Mouse (Mus musculus): ENCODE measurements around the gene Irgm2. TPM values are rescaled to one million over a fixed set of nuclear protein-coding genes. Genes with fewer than 3 reads are reported as not detected.
"Not testable (repeated sequence)": the region's sequence is repeated elsewhere in the genome, so short reads cannot be mapped to it uniquely, and the experiment has no call there.

Irgm2 gene
- polyA plus RNA-seq, 1 experiment from 2014 or later = 1.5 TPM

DNA sequence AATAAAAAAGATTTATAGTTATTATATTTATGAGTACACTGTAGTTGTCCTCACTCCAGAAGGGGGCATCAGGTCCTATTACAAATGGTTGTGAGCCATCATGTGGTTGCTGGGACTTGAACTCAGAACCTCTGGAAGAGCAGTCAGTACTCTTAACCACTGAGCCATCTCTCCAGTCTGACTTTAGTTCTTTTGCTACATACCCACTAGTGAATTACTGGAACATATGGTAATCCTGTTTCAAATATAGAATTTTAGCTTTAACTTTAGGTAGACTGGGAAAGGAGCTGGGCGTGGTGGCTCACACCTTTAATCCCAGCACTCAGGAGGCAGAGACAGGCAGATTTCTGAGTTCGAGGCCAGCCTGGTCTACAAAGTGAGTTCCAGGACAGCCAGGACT, 28.6 kb downstream of the Irgm2 start:
- not testable (repeated sequence) for H3K4me1 ChIP-seq (ENCODE audit: control insufficient read depth, insufficient read depth, low read length); H3K4me2 ChIP-seq (ENCODE audit: low read depth, low read length); H3K27me3 ChIP-seq (ENCODE audit: control insufficient read depth, insufficient read depth, low read length); H3K36me3 ChIP-seq (replicated peaks; ENCODE audit: control insufficient read depth, insufficient read depth, low read depth, low read length); H3K9ac ChIP-seq (replicated peaks; ENCODE audit: low read length); H3K27ac ChIP-seq (replicated peaks; ENCODE audit: low read depth, low read length); H3K4me3 ChIP-seq (ENCODE audit: low read depth, low read length); H3K9me3 ChIP-seq (replicated peaks; ENCODE audit: control insufficient read depth, low read length); DNase-seq (ENCODE audit: low spot score); ATAC-seq (replicated peaks; ENCODE audit: insufficient number of reproducible peaks, low FRiP score, low TSS enrichment, low read depth)
- 89% methylated on average over 1 of the region's 2 CpGs for WGBS

DNA sequence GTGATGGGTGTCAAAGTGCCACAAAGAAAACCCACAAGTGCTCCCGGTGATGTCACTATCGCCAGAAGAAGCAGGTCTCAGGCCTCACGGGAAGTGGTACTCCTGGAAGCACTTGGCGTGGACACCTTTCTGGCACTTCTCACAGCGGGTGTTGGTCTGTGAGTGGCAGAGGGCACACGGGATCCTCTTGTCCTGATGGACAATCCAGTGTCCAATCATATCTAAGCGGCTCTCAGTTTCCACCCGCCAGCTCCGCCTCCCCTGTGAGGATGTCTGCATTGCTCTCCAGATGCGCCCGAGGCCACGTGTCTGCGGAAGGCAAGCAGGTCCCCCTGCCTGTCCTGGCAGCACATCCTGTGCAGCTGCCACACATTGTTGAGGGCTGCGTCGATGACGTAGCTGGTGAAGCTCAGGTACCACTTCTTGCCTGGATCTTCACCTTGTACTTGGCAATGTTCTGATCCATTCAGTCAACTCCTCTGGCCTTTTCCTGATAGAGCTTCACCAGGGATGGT, 31.0 kb downstream of the Irgm2 start:
- 54% methylated on average over 16 of the region's 16 CpGs for WGBS
- no peaks in the 10 kb centered on the region for H3K9me3 ChIP-seq (replicated peaks; ENCODE audit: control insufficient read depth, low read length)
- H3K27ac ChIP-seq (replicated peaks; ENCODE audit: low read depth, low read length) = no peak overlapping the region
- no peak overlapping the region for H3K9ac ChIP-seq (replicated peaks; ENCODE audit: low read length)
- ATAC-seq (replicated peaks; ENCODE audit: insufficient number of reproducible peaks, low FRiP score, low TSS enrichment, low read depth) (no peak), DNase-seq (ENCODE audit: low spot score) (peak; percentile 11)
- H3K4me1 ChIP-seq (ENCODE audit: control insufficient read depth, insufficient read depth, low read length) = no peaks in the 10 kb centered on the region
- no peaks in the 10 kb centered on the region for H3K36me3 ChIP-seq (replicated peaks; ENCODE audit: control insufficient read depth, insufficient read depth, low read depth, low read length)
- H3K27me3 ChIP-seq (ENCODE audit: control insufficient read depth, insufficient read depth, low read length) = no peaks in the 10 kb centered on the region
- H3K4me2 ChIP-seq (ENCODE audit: low read depth, low read length) = no peak overlapping the region
- no peak overlapping the region for H3K4me3 ChIP-seq (ENCODE audit: low read depth, low read length)

- no peak overlapping the region for H3K4me2 ChIP-seq (ENCODE audit: low read depth, low read length)
- WGBS = 90% methylated on average over 8 of the region's 8 CpGs
- H3K27ac ChIP-seq (replicated peaks; ENCODE audit: low read depth, low read length) = no peak overlapping the region
- H3K4me1 ChIP-seq (ENCODE audit: control insufficient read depth, insufficient read depth, low read length) = no peaks in the 10 kb centered on the region
- H3K27me3 ChIP-seq (ENCODE audit: control insufficient read depth, insufficient read depth, low read length) = no peaks in the 10 kb centered on the region
- no peak overlapping the region for H3K4me3 ChIP-seq (ENCODE audit: low read depth, low read length)
- H3K36me3 ChIP-seq (replicated peaks; ENCODE audit: control insufficient read depth, insufficient read depth, low read depth, low read length) = no peaks in the 10 kb centered on the region
- H3K9me3 ChIP-seq (replicated peaks; ENCODE audit: control insufficient read depth, low read length) = no peaks in the 10 kb centered on the region
- ATAC-seq (replicated peaks; ENCODE audit: insufficient number of reproducible peaks, low FRiP score, low TSS enrichment, low read depth) = no peak
- H3K9ac ChIP-seq (replicated peaks; ENCODE audit: low read length) = no peak overlapping the region
- DNase-seq (ENCODE audit: low spot score) = no peak
These were observed 31.7 kb downstream of the Irgm2 start for GRCm38 (mm10) chr11:58231156-58231555.

GRCm38 (mm10) chr11:58234551-58234950, 35.1 kb downstream of the Irgm2 start:
- not testable (repeated sequence) for DNase-seq (ENCODE audit: low spot score); H3K4me1 ChIP-seq (ENCODE audit: control insufficient read depth, insufficient read depth, low read length); ATAC-seq (replicated peaks; ENCODE audit: insufficient number of reproducible peaks, low FRiP score, low TSS enrichment, low read depth); H3K4me3 ChIP-seq (ENCODE audit: low read depth, low read length); H3K36me3 ChIP-seq (replicated peaks; ENCODE audit: control insufficient read depth, insufficient read depth, low read depth, low read length); H3K9me3 ChIP-seq (replicated peaks; ENCODE audit: control insufficient read depth, low read length); H3K27me3 ChIP-seq (ENCODE audit: control insufficient read depth, insufficient read depth, low read length); H3K9ac ChIP-seq (replicated peaks; ENCODE audit: low read length); H3K27ac ChIP-seq (replicated peaks; ENCODE audit: low read depth, low read length); H3K4me2 ChIP-seq (ENCODE audit: low read depth, low read length)
- 81% methylated on average over 3 of the region's 3 CpGs for WGBS

- DNase-seq (ENCODE audit: low spot score) = peak; percentile 75
- Histone ChIP-seq H3K9me3 (replicated peaks; ENCODE audit: control insufficient read depth, low read length) (no peaks in the 10 kb centered on the region), H3K36me3 (replicated peaks; ENCODE audit: control insufficient read depth, insufficient read depth, low read depth, low read length) (no peaks in the 10 kb centered on the region), H3K27me3 (ENCODE audit: control insufficient read depth, insufficient read depth, low read length) (no peaks in the 10 kb centered on the region), H3K4me1 (ENCODE audit: control insufficient read depth, insufficient read depth, low read length) (no peaks in the 10 kb centered on the region), H3K27ac (replicated peaks; ENCODE audit: low read depth, low read length) (no peak overlapping the region), H3K9ac (replicated peaks; ENCODE audit: low read length) (no peak overlapping the region), H3K4me3 (ENCODE audit: low read depth, low read length) (no peak overlapping the region), H3K4me2 (ENCODE audit: low read depth, low read length) (no peak overlapping the region)
- ATAC-seq (replicated peaks; ENCODE audit: insufficient number of reproducible peaks, low FRiP score, low TSS enrichment, low read depth) = no peak
- 6% methylated on average over 6 of the region's 6 CpGs for WGBS
These were observed 35.7 kb downstream of the Irgm2 start for GRCm38 (mm10) chr11:58235152-58235551.

DNA sequence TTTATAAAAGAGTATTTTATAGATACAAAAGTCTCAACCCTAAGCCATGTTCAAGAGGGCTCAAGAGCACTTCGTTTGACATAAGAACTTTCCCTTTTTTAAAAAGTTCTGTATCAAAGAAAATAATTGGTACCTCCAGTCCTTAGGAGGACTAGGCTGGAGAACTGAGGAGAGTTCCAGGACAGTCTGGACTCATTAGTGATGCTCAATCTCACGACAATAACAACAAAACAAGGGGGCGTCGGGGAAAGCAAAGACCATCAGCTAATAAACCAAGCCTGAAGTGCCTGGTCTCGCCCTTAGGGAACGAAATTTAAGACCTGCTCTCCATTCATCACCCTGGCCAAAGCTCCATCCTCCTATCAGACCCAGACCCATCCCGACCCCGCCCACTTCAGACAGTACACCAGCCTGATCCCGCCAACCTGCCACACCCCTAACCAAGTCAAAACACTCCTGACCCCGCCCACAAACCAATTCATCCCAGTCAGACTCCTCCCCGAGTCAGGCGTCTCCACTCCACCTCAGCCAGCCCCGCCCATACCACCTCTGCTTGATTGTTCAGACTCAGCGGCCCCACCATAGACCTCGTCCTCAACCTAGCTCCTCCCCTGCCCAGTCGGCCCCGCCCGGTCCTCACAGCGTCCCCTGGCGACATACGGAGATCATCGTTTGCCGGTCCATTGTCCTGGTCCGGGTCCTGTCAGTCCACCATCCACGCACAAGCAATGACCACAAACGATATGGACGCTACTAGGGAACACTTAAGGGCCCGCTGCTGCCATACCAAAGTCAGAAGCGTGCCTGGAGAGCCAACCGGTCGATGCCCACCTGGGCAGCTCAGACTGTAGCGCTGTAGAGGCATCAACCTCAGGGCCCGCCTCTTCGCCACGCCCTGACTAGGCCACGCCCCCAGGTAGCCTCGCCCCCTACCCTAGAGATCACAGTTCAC, 39.7 kb downstream of the Irgm2 start:
- DNase-seq (ENCODE audit: low spot score) = peak; percentile 80
- Histone ChIP-seq H3K27ac (replicated peaks; ENCODE audit: low read depth, low read length) (no peak overlapping the region), H3K27me3 (ENCODE audit: control insufficient read depth, insufficient read depth, low read length) (no peaks in the 10 kb centered on the region), H3K36me3 (replicated peaks; ENCODE audit: control insufficient read depth, insufficient read depth, low read depth, low read length) (no peaks in the 10 kb centered on the region), H3K9me3 (replicated peaks; ENCODE audit: control insufficient read depth, low read length) (no peaks in the 10 kb centered on the region), H3K9ac (replicated peaks; ENCODE audit: low read length) (peak overlapping the region; percentile 37), H3K4me1 (ENCODE audit: control insufficient read depth, insufficient read depth, low read length) (no peaks in the 10 kb centered on the region), H3K4me3 (ENCODE audit: low read depth, low read length) (peak overlapping the region; percentile 40), H3K4me2 (ENCODE audit: low read depth, low read length) (peak overlapping the region; percentile 65)
- WGBS = 1% methylated on average over 37 of the region's 37 CpGs
- peak; percentile 91 for ATAC-seq (replicated peaks; ENCODE audit: insufficient number of reproducible peaks, low FRiP score, low TSS enrichment, low read depth)

DNA sequence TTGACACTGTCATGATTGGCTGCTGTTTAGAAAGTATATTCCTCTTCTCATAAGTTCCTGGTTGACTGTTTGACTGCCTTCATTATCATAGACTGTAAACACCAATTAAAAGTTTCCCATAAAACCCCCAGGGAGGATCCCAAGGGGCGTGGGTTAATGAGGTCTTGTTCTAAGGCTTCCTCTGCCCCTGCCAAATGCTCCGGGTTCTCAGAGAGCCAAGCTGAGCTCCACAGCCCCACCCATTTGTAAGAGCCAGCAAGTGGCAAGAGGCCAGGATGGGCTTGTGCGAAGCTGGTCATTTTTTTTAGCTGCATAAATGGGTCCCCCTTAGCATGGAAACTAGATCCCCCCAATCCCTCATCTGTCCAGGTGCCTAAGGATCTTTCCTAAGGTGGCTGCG, 47.9 kb downstream of the Irgm2 start:
- no peak for ATAC-seq (replicated peaks; ENCODE audit: insufficient number of reproducible peaks, low FRiP score, low TSS enrichment, low read depth)
- no peaks in the 10 kb centered on the region for H3K9me3 ChIP-seq (replicated peaks; ENCODE audit: control insufficient read depth, low read length)
- 48% methylated on average over 4 of the region's 4 CpGs for WGBS
- DNase-seq (ENCODE audit: low spot score) = no peak
- no peaks in the 10 kb centered on the region for H3K36me3 ChIP-seq (replicated peaks; ENCODE audit: control insufficient read depth, insufficient read depth, low read depth, low read length)
- H3K9ac ChIP-seq (replicated peaks; ENCODE audit: low read length) = no peak overlapping the region
- H3K4me3 ChIP-seq (ENCODE audit: low read depth, low read length) = no peak overlapping the region
- no peaks in the 10 kb centered on the region for H3K4me1 ChIP-seq (ENCODE audit: control insufficient read depth, insufficient read depth, low read length)
- H3K4me2 ChIP-seq (ENCODE audit: low read depth, low read length) = no peak overlapping the region
- no peaks in the 10 kb centered on the region for H3K27me3 ChIP-seq (ENCODE audit: control insufficient read depth, insufficient read depth, low read length)
- H3K27ac ChIP-seq (replicated peaks; ENCODE audit: low read depth, low read length) = no peak overlapping the region

Data from embryonic facial prominence, embryonic 11.5 days (tissue).